Mouse (Mus musculus): Measurements from ENCODE around the gene Hdac5. TPM values are rescaled to one million over a fixed set of nuclear protein-coding genes. Genes with fewer than 3 reads are reported as not detected.

Hdac5 gene
- total RNA-seq, 2 experiments from 2014 or later: 9.9 to 36.9 TPM

DNA sequence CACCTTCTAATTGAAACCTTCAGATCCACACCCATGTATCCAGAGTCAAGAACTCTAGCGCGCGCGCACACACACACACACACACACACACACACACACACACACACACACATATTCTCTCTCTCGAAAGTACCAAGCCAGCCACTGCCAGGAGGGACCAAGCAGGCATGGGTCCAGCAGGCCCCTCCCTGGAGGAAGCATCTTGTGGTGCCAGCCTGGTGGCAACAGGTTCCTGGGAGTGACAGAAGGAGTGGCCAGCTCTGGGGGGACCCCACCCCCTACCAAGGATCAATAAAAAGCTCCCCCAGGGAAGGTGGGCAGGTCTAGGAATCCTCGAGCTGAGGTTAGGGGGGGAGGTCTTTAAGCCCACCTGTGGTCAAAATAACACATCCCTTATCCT lies 12.6 kb downstream of the Hdac5 start:
- ATAC-seq (replicated peaks; ENCODE audit: low FRiP score, poor library complexity, severe bottlenecking): no peak

DNA sequence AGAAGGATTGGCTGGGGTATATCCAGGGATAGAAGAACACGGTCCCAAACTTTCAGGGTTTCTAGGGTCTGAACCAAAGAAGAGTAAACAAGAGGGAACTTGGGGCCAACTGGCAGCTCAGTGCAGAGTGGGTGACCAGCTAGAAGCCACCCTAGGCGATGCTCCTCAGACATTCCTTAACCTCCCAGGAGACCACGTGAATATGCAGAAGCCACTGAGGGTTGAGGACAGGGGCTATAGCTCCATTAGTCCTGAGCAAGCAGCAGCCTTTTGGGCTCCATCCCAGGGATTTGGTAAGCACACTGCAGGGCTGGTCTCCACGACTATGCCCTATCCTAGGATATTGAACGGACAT lies 13.1 kb downstream of the Hdac5 start:
- ATAC-seq (replicated peaks; ENCODE audit: low FRiP score, poor library complexity, severe bottlenecking): no peak

- ATAC-seq (replicated peaks; ENCODE audit: low FRiP score, poor library complexity, severe bottlenecking): no peak
Observed at GRCm38 (mm10) chr11:102216056-102216885, 13.7 kb downstream of the Hdac5 start.

GRCm38 (mm10) chr11:102215511-102215910 lies 14.5 kb downstream of the Hdac5 start:
- ATAC-seq (replicated peaks; ENCODE audit: low FRiP score, poor library complexity, severe bottlenecking): no peak

- ATAC-seq (replicated peaks; ENCODE audit: low FRiP score, poor library complexity, severe bottlenecking): no peak
Observed at GRCm38 (mm10) chr11:102214430-102215156, 15.4 kb downstream of the Hdac5 start.

DNA sequence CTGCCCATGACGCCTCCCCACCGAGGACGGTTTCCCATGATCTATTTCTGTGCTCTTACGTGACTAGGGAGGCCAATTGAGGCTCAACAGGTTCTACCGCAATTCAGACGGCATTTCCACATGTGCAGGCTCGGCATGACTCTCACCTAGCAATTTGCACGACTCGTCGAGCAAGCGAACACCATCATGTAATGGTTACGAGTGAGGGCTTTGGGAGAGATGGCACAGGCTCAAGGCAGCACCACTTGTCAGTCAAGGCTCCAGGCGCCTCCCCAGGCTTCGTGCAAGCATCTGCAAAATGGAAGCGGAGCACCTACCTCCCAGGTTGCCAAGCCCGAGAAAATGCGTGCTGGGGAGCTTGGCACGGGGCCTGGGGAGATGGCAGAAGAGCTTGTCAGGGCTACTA lies 18.0 kb downstream of the Hdac5 start:
- ATAC-seq (replicated peaks; ENCODE audit: low FRiP score, poor library complexity, severe bottlenecking): no peak

GRCm38 (mm10) chr11:102211011-102211410 lies 19.0 kb downstream of the Hdac5 start:
- no peak for ATAC-seq (replicated peaks; ENCODE audit: low FRiP score, poor library complexity, severe bottlenecking)

DNA sequence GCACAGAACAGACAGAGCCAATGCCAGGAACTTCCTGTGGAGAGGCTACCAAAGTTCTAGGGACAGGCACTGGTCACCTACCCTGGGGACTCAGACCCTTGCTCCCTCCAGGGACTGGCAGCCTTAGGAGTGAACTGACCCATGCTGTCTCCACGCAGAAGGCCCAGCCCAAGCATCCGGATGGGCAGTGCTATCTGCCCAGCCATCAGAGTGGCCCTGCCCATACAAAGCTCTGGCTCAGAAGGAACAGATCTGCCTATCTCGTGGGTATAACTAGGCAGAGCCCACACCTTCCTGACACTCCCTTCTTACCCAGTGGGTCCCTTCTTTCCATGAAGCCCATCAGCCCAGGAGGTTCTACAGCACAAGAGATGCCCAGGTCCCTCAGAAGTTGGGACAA lies 19.8 kb downstream of the Hdac5 start:
- ATAC-seq (replicated peaks; ENCODE audit: low FRiP score, poor library complexity, severe bottlenecking): no peak

DNA sequence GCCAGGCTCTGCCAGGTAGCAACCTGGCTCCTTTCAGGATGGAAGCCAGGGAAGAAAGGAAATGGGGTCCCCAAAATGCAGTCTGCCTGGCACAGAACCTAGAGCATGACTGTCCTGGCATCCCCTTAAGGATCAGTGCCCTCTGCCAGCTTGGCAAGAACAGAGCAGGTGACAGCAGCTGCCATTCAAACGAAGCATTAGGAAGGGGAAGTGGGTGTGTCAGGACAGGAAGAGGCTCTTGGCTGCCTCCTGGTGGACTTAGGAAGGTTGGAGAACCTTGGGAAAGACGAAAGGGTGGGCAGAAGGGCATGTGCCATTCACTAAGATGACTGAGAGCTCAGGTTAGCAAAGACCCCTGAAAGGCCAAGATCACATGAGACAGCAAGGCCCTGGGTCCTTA lies 20.2 kb downstream of the Hdac5 start:
- peak; percentile 50; the same call in 1 of the 2 replicates for ATAC-seq (replicated peaks; ENCODE audit: low FRiP score, poor library complexity, severe bottlenecking)

GRCm38 (mm10) chr11:102208846-102209245 lies 21.1 kb downstream of the Hdac5 start:
- ATAC-seq (replicated peaks; ENCODE audit: low FRiP score, poor library complexity, severe bottlenecking): no peak

DNA sequence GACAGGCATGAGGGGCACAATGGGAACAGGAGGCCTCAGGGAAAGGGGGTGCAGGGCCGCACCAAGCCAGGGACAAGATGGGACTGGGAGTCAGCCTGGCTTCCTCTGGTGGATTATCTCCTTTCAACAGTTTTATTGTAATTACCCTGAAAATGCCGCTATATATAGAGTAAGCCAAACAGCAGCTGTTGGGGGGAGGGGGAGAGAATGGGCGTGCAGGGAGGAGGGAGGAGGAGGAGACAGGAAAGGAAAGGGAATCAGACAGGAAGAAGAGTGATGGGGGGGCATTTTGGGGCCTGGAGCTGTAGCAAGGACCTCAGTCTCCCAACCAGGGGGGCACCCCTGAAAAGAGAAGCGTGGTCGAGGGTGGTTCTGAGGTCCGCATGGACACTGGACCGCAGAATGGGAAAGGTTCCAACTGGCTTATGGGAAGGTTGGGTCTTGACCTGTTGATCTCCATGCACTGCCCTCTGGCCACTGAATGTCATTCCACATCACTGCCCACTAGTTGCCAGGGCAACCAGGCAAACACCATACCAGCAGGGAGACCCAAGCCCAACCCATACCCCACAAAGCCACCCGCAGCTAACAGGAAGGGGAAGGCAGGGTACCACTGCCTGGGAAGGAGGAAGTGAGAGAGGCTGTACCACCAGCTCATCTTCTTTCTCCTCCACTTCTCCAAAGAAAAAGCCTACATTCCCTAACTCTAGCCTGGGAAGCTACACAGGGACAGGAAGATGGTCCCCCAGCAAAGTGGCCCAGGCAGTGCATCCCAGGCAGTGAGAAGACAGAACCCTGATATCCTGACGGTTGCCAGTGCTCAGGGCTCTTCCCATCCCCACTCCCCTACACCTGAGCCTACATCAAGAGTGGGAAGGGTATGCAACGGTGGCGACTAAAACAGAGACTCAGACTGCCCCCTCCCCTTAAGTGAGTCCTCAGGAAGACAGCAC lies 21.9 kb downstream of the Hdac5 start:
- ATAC-seq (replicated peaks; ENCODE audit: low FRiP score, poor library complexity, severe bottlenecking): no peak

GRCm38 (mm10) chr11:102206481-102206880 lies 23.5 kb downstream of the Hdac5 start:
- ATAC-seq (replicated peaks; ENCODE audit: low FRiP score, poor library complexity, severe bottlenecking): no peak

GRCm38 (mm10) chr11:102201408-102201821 lies 28.6 kb downstream of the Hdac5 start:
- no peak for ATAC-seq (replicated peaks; ENCODE audit: low FRiP score, poor library complexity, severe bottlenecking)

- no peak for ATAC-seq (replicated peaks; ENCODE audit: low FRiP score, poor library complexity, severe bottlenecking)
Observed at GRCm38 (mm10) chr11:102199856-102200255, 30.1 kb downstream of the Hdac5 start.

DNA sequence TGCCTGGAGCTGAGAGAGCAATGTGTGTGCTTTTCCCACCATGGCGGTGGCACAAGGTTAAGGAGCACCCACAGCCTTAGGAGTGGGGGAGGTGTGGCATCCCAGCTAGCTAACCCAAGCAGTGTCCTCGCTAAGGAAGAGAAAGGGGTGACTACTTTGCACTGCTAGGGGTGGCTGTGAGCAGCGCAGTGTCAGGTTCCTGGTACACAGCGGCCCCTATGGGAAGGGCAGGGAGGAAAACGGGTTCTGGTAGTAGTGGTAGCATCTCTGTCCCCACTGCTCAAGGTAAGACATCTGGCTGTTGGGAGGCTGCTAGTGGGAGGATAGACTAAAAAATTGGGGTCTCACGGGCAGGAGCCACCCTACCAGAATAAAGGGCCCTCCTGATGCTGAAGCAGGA lies 31.7 kb downstream of the Hdac5 start:
- no peak for ATAC-seq (replicated peaks; ENCODE audit: low FRiP score, poor library complexity, severe bottlenecking)

- no peak for ATAC-seq (replicated peaks; ENCODE audit: low FRiP score, poor library complexity, severe bottlenecking)
Observed at GRCm38 (mm10) chr11:102196018-102196797, 33.8 kb downstream of the Hdac5 start.

DNA sequence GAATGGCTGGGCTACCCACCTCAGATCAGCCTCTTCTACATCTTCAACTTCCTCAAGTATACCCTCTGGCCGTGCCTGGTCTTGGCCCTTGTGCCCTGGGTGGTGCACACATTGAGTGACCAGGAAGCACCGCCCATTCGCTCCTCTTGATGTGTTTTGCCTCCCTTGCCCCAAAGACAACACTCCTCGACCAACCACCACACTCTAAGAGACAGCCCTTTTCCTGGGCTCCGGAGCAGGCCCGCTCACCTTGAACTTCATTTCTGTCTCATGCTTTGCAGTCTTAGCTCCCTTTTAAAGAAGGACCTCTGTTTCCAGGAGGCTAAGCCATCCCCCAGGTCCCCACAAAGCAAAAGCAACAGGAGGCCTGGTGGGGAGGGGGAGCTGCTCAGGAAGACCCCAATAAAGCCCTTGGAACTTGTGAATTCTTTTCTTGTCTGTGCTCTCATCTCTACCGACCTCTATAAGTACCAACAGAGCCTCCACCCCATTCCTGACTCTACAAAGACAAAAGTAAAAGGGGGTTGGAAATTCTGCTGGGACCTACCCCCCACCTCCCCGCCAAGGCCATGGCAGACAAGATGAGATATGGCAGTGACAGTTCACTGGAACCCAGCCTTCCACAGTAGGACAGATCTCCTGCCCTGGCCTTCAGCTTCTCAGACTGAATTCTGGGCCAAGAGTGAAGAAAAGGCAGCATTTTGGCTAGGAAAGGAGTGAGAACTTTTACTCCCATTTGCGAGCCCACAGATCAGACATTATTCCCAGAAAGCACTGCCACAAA lies 36.1 kb downstream of the Hdac5 start:
- ATAC-seq (replicated peaks; ENCODE audit: low FRiP score, poor library complexity, severe bottlenecking): no peak

- ATAC-seq (replicated peaks; ENCODE audit: low FRiP score, poor library complexity, severe bottlenecking): no peak
Observed at GRCm38 (mm10) chr11:102190848-102191247, 39.1 kb downstream of the Hdac5 start.

All from erythroid progenitor cell, adult 5-6 weeks (primary cell).